In the genomic region with DNA sequence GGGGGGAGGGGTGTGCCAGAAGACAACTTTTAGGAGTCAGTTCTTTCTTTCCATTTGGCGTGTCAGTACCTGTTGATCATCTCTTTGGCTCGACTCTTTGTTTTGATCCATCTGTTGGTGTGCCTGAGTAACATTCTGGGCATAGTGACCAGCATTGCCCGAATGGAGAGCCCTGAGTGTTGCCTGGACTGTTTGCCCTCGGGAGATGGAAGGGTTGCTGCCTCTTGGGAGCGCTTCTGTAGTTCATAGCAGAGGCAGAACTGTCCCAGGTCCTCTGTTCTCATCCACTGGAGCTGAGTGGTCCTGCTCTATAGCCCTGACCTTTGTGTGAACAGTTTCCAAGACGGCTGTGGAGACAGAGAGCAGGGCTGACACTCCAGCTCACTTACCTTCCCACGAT, we compare ENCODE assay signal across 11 mouse cellular contexts. TPM values are rescaled to one million over a fixed set of nuclear protein-coding genes. Genes with fewer than 3 reads are reported as not detected.
DNase-seq lines count a peak whose midpoint lies in the region; ATAC-seq and TF ChIP-seq lines count a peak whose summit lies in the region.
"Had no signal": no experiment of that assay in that cellular context is flagged by ENCODE, and none has a peak within 500 bp of the region (broad histone marks: within the 10 kb centered on the region; RNA-seq: fewer than 3 reads in every experiment).

No protein-coding gene starts in this region.

- H3K4me3 ChIP-seq in forebrain, embryonic 13.5 days, result no peak overlapping the region
- no peak overlapping the region for H3K4me3 ChIP-seq in forebrain, embryonic 10.5 days
- H3K4me3 ChIP-seq in kidney, adult 2 months (ENCODE audit: insufficient read depth, low read depth, low read length), result no peak overlapping the region
- no peak overlapping the region for H3K4me3 ChIP-seq in brown adipose tissue, adult 24 weeks (ENCODE audit: insufficient read depth, low read depth, low read length)
- H3K4me3 ChIP-seq in limb, embryonic 14.5 days (replicated peaks; ENCODE audit: low read length), result no peak overlapping the region
- H3K4me3 ChIP-seq: left cerebral cortex, adult 2 months had no signal

- peaks cover 100% of the 10 kb centered on the region for H3K4me1 ChIP-seq in forebrain, embryonic 13.5 days
- peaks cover 100% of the 10 kb centered on the region for H3K4me1 ChIP-seq in forebrain, embryonic 10.5 days
- H3K4me1 ChIP-seq in kidney, adult 2 months (ENCODE audit: control insufficient read depth, insufficient read depth, low read length), result peaks cover 81% of the 10 kb centered on the region
- H3K4me1 ChIP-seq in brown adipose tissue, adult 24 weeks (ENCODE audit: control insufficient read depth, insufficient read depth, insufficient read length, low read length), result peaks cover 89% of the 10 kb centered on the region
- H3K4me1 ChIP-seq in limb, embryonic 14.5 days (ENCODE audit: control insufficient read depth, insufficient read depth, low read length), result peaks cover 78% of the 10 kb centered on the region

- 78% methylated on average over 7 of the region's 7 CpGs for WGBS in forebrain, embryonic 13.5 days
- WGBS in forebrain, embryonic 10.5 days, result 84% methylated on average over 7 of the region's 7 CpGs
- 56% methylated on average over 7 of the region's 7 CpGs for WGBS in kidney, adult 2 months
- WGBS in limb, embryonic 14.5 days, result 70% methylated on average over 7 of the region's 7 CpGs

- TF ChIP-seq CTCF in kidney, adult 2 months (conservative IDR thresholded peaks at IDR 0.05; ENCODE audit: insufficient read depth, insufficient read length, low read depth, low read length), result no peak

- H3K36me3 ChIP-seq in forebrain, embryonic 13.5 days (ENCODE audit: poor library complexity, severe bottlenecking), result peaks cover 11% of the 10 kb centered on the region; the same call in 1 of the 2 replicates
- peaks cover 40% of the 10 kb centered on the region for H3K36me3 ChIP-seq in forebrain, embryonic 10.5 days (replicated peaks)
- H3K36me3 ChIP-seq in kidney, adult 2 months (ENCODE audit: control insufficient read depth, insufficient read depth, low read length), result no peaks in the 10 kb centered on the region
- peaks cover 29% of the 10 kb centered on the region for H3K36me3 ChIP-seq in limb, embryonic 14.5 days (ENCODE audit: control insufficient read depth, insufficient read depth, low read length)

- no peak for TF ChIP-seq POLR2A in kidney, adult 2 months (IDR thresholded peaks at IDR 0.05; ENCODE audit: low read depth, low read length)
- no peak for TF ChIP-seq POLR2A in limb, embryonic 14.5 days (IDR thresholded peaks at IDR 0.05; ENCODE audit: borderline replicate concordance, extremely low read depth, insufficient read depth, insufficient read length)

- no peaks in the 10 kb centered on the region for H3K27me3 ChIP-seq in forebrain, embryonic 13.5 days
- no peaks in the 10 kb centered on the region for H3K27me3 ChIP-seq in forebrain, embryonic 10.5 days (ENCODE audit: poor library complexity, severe bottlenecking)
- no peaks in the 10 kb centered on the region for H3K27me3 ChIP-seq in kidney, adult 2 months (replicated peaks; ENCODE audit: control insufficient read depth, insufficient read depth, low read length)
- H3K27me3 ChIP-seq in limb, embryonic 14.5 days (ENCODE audit: control insufficient read depth, insufficient read depth, low read length), result no peaks in the 10 kb centered on the region

- 0 out of 2 replicates have a peak overlapping the region, but pooled peaks have one; percentile 9 for H3K9ac ChIP-seq in forebrain, embryonic 13.5 days
- 0 out of 2 replicates have a peak overlapping the region, but pooled peaks have one; percentile 25 for H3K9ac ChIP-seq in limb, embryonic 14.5 days (ENCODE audit: low read depth, low read length, severe bottlenecking)

- no peak for DNase-seq in forebrain, embryonic 10.5 days (ENCODE audit: extremely low spot score, low spot score)
- DNase-seq in kidney, adult 2 months, result no peak
- no peak for DNase-seq in kidney, postnatal 36 days
- DNase-seq in limb, embryonic 14.5 days (ENCODE audit: low spot score), result no peak
- DNase-seq in thymus, postnatal 25 days, result no peak
- DNase-seq in right cerebral cortex, postnatal 25 days, result no peak
- DNase-seq: kidney, postnatal 14 days; thymus, postnatal 4 days had no signal

- no peak overlapping the region for H3K4me2 ChIP-seq in forebrain, embryonic 13.5 days
- no peak overlapping the region for H3K4me2 ChIP-seq in limb, embryonic 14.5 days (replicated peaks; ENCODE audit: low read depth, low read length, severe bottlenecking)

- H3K9me3 ChIP-seq in forebrain, embryonic 13.5 days (replicated peaks), result no peaks in the 10 kb centered on the region
- H3K9me3 ChIP-seq in forebrain, embryonic 10.5 days, result no peaks in the 10 kb centered on the region
- H3K9me3 ChIP-seq in limb, embryonic 14.5 days (ENCODE audit: control insufficient read depth, low read length), result no peaks in the 10 kb centered on the region

- ATAC-seq in forebrain, embryonic 13.5 days, result no peak
- no peak for ATAC-seq in limb, embryonic 14.5 days (ENCODE audit: low FRiP score, low read depth)

- peak overlapping the region; percentile 89 for H3K27ac ChIP-seq in forebrain, embryonic 13.5 days
- H3K27ac ChIP-seq in forebrain, embryonic 10.5 days, result no peak overlapping the region
- H3K27ac ChIP-seq in kidney, adult 2 months (ENCODE audit: insufficient read depth, low read depth, low read length), result peak overlapping the region; percentile 54
- peak overlapping the region; percentile 9; the same call in 1 of the 2 replicates for H3K27ac ChIP-seq in brown adipose tissue, adult 24 weeks (replicated peaks; ENCODE audit: low read depth, low read length)
- H3K27ac ChIP-seq in limb, embryonic 14.5 days (replicated peaks; ENCODE audit: low read depth, low read length), result no peak overlapping the region
- H3K27ac ChIP-seq: left cerebral cortex, adult 2 months had no signal

RNA-seq across cellular contexts. Expression of a gene that starts 18.3 kb away (rescaled TPM):
- polyA plus RNA-seq in forebrain, embryonic 13.5 days (2015; fragmentation: Nextera tagmentation; extraction: Ambion mirVana), result 57.2 and 61.3 TPM in 2 replicates
- polyA plus RNA-seq in forebrain, embryonic 10.5 days (2016; fragmentation: Nextera tagmentation; extraction: Ambion mirVana), result 38.8 and 42.5 TPM in 2 replicates
- polyA plus RNA-seq in kidney, adult 2 months (2012; rRNA removed), result 37.8 and 42.6 TPM in 2 replicates
- 15.0 and 17.0 TPM in 2 replicates for polyA plus RNA-seq in brown adipose tissue, adult 24 weeks (2012; ENCODE audit: insufficient read depth, insufficient read length, missing spikeins)
- polyA plus RNA-seq in limb, embryonic 14.5 days (2012; rRNA removed), result 81.2 and 117 TPM in 2 replicates
- 61.8 and 75.8 TPM in 2 replicates for polyA plus RNA-seq in limb, embryonic 14.5 days (2014; fragmentation: Nextera tagmentation; extraction: Ambion mirVana)

Comparison
In these comparisons a context has a peak if more than half of its experiments do, and no peak if none do; other contexts are left out.
1. H3K27ac ChIP-seq: peak in forebrain, embryonic 13.5 days (single experiment), kidney, adult 2 months (single experiment) and brown adipose tissue, adult 24 weeks (single experiment); none in forebrain, embryonic 10.5 days (single experiment) and limb, embryonic 14.5 days (single experiment).